Mouse (Mus musculus) stomach, postnatal 0 days (tissue): Measurements from ENCODE around the gene Hes2. TPM values are rescaled to one million over a fixed set of nuclear protein-coding genes. Genes with fewer than 3 reads are reported as not detected.

Experiments
- ATAC-seq: fragments of 200-750 bp; cut with Nextera tagmentation; 2 replicates; pipeline ENCODE4 v1.8.0; 2017; ENCODE audit not compliant: low FRiP score, low TSS enrichment
- DNase-seq: peaks from one replicate; pipeline ENCODE4 v3.0.0-alpha.2; 2016; ENCODE audit warnings: low spot score
- H3K27ac ChIP-seq: fragments of 300-500 bp; sonication (generic); replicated peaks from 2 replicates; pipeline ENCODE4 v1.5.1; 2014; ENCODE audit warnings: mild to moderate bottlenecking, control low read depth
- H3K27me3 ChIP-seq: fragments of 300-500 bp; sonication (generic); 2 replicates; pipeline ENCODE4 v1.6.1; 2014; ENCODE audit warnings: low read length; ENCODE audit not compliant: control insufficient read depth, insufficient read depth
- H3K36me3 ChIP-seq: fragments of 300-500 bp; sonication (generic); 2 replicates; pipeline ENCODE4 v1.6.1; 2014; ENCODE audit warnings: low read length, mixed read lengths; ENCODE audit not compliant: control insufficient read depth, insufficient read depth
- H3K4me1 ChIP-seq: fragments of 300-500 bp; sonication (generic); replicated peaks from 2 replicates; pipeline ENCODE4 v1.6.1; 2014; ENCODE audit warnings: antibody characterized with exemption; ENCODE audit not compliant: control insufficient read depth, insufficient read depth
- H3K4me2 ChIP-seq: fragments of 300-500 bp; sonication (generic); replicated peaks from 2 replicates; pipeline ENCODE4 v1.6.1; 2014; ENCODE audit warnings: low read depth, mild to moderate bottlenecking, control low read depth, moderate library complexity
- H3K4me3 ChIP-seq: fragments of 300-500 bp; sonication (generic); 2 replicates; pipeline ENCODE4 v1.5.1; 2014; ENCODE audit warnings: low read depth, low read length, control low read depth
- H3K9ac ChIP-seq: fragments of 300-500 bp; sonication (generic); 2 replicates; pipeline ENCODE4 v1.6.1; 2014; ENCODE audit warnings: mild to moderate bottlenecking, low read length, control low read depth, mixed read lengths
- H3K9me3 ChIP-seq: fragments of 300-500 bp; sonication (generic); 2 replicates; pipeline ENCODE4 v1.6.1; 2016; ENCODE audit warnings: low read length; ENCODE audit not compliant: control insufficient read depth
- CTCF ChIP-seq: IDR thresholded peaks from 2 replicates; pipeline ENCODE4 v1.5.1; 2016; ENCODE audit warnings: antibody characterized with exemption, low read depth, mild to moderate bottlenecking, moderate library complexity
- EP300 ChIP-seq: optimal IDR thresholded peaks from 2 replicates; pipeline ENCODE3; 2016; ENCODE audit warnings: antibody characterized with exemption
- WGBS: fragments of 180-500 bp; shearing (Covaris S2); extraction: QIAGEN DNeasy Blood & Tissue Kit; methylation state at CpG from one replicate; pipeline ENCODE4 v1.1.7; 2014; 5-methylcytosine and 5-hydroxymethylcytosine counted together
- polyA plus RNA-seq: library from polyadenylated mRNA; unstranded; fragments of >200 nt; fragmentation: Nextera tagmentation; extraction: Ambion mirVana; gene quantifications from 2 replicates; pipeline ENCODE4 v1.2.1, GENCODE M21; 2015

Gene Hes2
- polyA plus RNA-seq, 1 experiment from 2014 or later, result 0.87 TPM

DNA sequence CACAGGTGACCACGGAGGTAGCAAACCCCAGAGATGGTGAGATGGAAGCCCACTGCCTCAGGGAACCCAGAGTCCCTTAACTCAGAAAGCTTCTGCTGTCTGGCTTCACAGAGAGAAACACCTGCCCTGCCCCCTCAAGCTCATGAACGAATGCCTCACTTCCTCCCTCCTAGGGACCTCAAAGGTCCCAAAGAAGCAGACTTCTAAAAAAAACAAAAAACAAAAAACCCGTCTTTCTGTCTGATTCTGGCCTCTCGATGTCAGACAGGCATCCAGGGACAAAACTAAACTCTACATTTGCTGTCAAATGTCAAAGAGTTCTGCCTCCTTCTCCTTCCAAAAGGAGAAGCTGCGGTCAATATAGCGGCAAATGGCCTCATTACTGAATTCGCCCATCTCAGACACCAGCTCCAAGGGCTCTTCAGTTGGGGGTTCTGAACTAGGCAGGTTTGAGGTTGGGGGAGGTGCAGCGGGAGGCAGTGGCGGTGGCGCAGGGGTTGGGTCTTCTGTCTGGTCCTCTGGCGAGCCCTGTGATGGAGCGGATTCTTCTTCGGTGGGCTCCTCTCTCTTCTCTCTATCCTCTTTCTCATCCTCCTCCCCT is 34.2 kb upstream of the Hes2 start:
- DNase-seq, result no peak
- 46% methylated on average over 13 of the region's 13 CpGs for WGBS
- Histone ChIP-seq H3K4me3 (no peak overlapping the region), H3K4me1 (no peaks in the 10 kb centered on the region; the same call in 1 of the 2 replicates), H3K4me2 (no peak overlapping the region), H3K27ac (no peak overlapping the region), H3K9ac (no peak overlapping the region), H3K27me3 (peaks cover 13% of the 10 kb centered on the region), H3K9me3 (no peaks in the 10 kb centered on the region), H3K36me3 (no peaks in the 10 kb centered on the region)
- TF ChIP-seq CTCF (no peak), EP300 (no peak)
- ATAC-seq, result no peak

DNA sequence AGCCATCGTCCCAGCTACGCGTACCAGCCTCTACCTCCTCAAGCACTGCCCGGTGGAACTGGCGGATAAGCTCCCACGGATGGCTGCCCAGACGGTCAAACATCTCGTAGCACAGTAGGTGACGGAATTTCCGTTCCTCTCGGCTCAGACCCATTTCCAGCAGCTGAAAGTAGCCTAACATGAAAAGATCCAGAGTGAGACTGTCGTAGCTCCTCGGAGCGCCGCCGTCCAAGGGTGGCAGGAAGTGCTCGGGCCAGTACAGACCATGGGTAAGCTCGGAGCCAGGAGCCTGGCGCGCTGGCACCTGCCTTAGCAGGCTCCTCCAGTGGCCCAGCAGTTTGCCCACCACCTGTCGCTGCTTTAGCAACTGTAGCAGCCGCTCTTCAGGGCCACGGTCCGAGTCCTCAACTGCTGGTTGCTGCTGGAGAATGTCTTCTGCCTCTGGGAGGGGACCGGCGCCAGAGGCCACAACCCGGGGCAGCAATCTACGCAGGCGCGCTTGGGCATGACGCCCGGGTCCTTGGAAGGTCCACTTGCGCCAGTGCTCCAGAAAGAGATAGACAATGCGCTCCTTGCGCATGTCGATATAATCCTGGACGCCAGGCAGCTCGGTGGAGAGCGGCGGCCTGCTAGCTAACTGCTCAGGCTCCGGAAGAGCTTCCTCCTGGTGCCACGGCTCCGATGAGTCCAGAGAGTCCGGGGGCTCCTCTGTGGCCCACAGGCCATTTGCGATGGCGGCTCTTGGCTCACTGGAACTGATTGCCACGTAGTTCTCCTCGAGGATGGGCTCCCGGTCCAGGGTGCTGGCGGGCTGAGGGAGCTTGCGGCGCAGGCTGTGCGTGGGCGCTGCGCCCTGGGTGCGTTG is 33.3 kb upstream of the Hes2 start:
- ATAC-seq (no peak), DNase-seq (no peak)
- Histone ChIP-seq H3K27ac (no peak overlapping the region), H3K4me1 (no peaks in the 10 kb centered on the region; the same call in 1 of the 2 replicates), H3K27me3 (peaks cover 12% of the 10 kb centered on the region), H3K9me3 (no peaks in the 10 kb centered on the region), H3K4me2 (peak overlapping the region; percentile 26; the same call in 1 of the 2 replicates), H3K36me3 (no peaks in the 10 kb centered on the region), H3K9ac (no peak overlapping the region), H3K4me3 (peak overlapping the region; percentile 17)
- 30% methylated on average over 56 of the region's 56 CpGs for WGBS
- no peak for TF ChIP-seq EP300
- TF ChIP-seq CTCF, result no peak

- Histone ChIP-seq H3K9me3 (no peaks in the 10 kb centered on the region), H3K36me3 (no peaks in the 10 kb centered on the region), H3K27ac (no peak overlapping the region), H3K9ac (no peak overlapping the region), H3K4me2 (peak overlapping the region; percentile 26; the same call in 1 of the 2 replicates), H3K27me3 (peaks cover 5% of the 10 kb centered on the region), H3K4me1 (no peaks in the 10 kb centered on the region; the same call in 1 of the 2 replicates), H3K4me3 (peak overlapping the region; percentile 17)
- ATAC-seq, result no peak
- no peak for DNase-seq
- 31% methylated on average over 65 of the region's 65 CpGs for WGBS
- TF ChIP-seq CTCF (peak; percentile 6; the same call in 1 of the 2 replicates), EP300 (no peak)
These were observed 32.4 kb upstream of the Hes2 start for GRCm38 (mm10) chr4:152126026-152126920.

DNA sequence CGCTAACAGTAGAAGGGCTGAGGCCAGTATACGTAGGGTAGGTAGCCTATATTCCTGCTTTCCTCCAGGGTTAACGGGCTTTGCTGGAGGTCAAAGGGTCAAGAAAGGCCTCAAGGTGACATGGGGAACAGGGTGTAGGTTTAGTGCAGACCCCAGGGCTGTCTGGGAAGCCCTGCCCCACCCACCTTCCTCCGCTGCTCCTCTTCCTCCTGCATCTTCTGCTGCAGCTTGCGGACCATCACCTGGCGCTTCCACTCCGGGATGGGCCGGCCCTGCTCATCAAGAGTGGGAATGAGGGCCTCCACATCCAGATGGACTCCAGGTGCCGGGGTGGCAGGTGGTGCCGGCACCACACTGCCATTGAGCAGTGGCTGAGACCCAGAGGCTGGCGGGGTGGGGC is 30.8 kb upstream of the Hes2 start:
- Histone ChIP-seq H3K27ac (no peak overlapping the region), H3K9me3 (no peaks in the 10 kb centered on the region), H3K9ac (no peak overlapping the region), H3K36me3 (no peaks in the 10 kb centered on the region), H3K4me3 (no peak overlapping the region), H3K4me1 (no peaks in the 10 kb centered on the region; the same call in 1 of the 2 replicates), H3K27me3 (peaks cover 11% of the 10 kb centered on the region), H3K4me2 (no peak overlapping the region)
- ATAC-seq (no peak), DNase-seq (no peak)
- no peak for TF ChIP-seq CTCF
- TF ChIP-seq EP300, result no peak
- WGBS, result 85% methylated on average over 11 of the region's 11 CpGs

GRCm38 (mm10) chr4:152128784-152129183 is 29.9 kb upstream of the Hes2 start:
- WGBS, result 75% methylated on average over 5 of the region's 5 CpGs
- H3K4me2 ChIP-seq, result no peak overlapping the region; the same call in 1 of the 2 replicates
- peak; percentile 69 for DNase-seq

More at GRCm38 (mm10) chr4:152128784-152129183, 29.9 kb upstream of the Hes2 start:
- no peaks in the 10 kb centered on the region for H3K36me3 ChIP-seq
- peaks cover 8% of the 10 kb centered on the region for H3K27me3 ChIP-seq
- peak; percentile 16 for ATAC-seq
- H3K27ac ChIP-seq, result no peak overlapping the region
- H3K9me3 ChIP-seq, result no peaks in the 10 kb centered on the region
- no peak for TF ChIP-seq CTCF
- no peak for TF ChIP-seq EP300
- H3K4me1 ChIP-seq, result no peaks in the 10 kb centered on the region; the same call in 1 of the 2 replicates
- no peak overlapping the region for H3K9ac ChIP-seq
- H3K4me3 ChIP-seq, result no peak overlapping the region
